Mouse (Mus musculus): Measurements from ENCODE around the gene Elp6. TPM values are rescaled to one million over a fixed set of nuclear protein-coding genes. Genes with fewer than 3 reads are reported as not detected.

The Elp6 gene
- polyA plus RNA-seq, 1 experiment from 2014 or later: 40.2 TPM

DNA sequence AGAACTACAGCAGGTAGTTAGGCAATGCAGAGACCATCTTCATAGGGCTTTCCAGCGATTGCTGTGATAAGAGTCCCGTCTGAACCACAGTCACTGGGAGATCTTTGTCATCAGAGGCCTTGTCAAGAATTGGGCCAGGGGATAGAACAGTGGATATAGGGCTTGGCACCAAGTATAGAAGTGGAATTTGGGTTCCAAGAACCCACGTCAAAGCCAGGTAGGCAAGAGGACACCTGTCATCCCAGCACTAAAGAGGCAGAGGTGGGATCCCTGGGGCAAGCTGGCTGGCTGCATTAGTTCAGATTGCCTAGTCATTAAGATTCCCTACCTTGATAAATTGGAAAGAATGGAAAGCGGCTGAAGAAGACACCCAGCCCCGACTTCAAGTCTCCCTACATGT, 1.4 kb downstream of the Elp6 start:
- 94% methylated on average over 5 of the region's 5 CpGs for WGBS
- Histone ChIP-seq H3K27me3 (replicated peaks; ENCODE audit: control insufficient read depth, insufficient read depth, low read length) (no peaks in the 10 kb centered on the region), H3K9ac (ENCODE audit: low read depth, low read length) (0 out of 2 replicates have a peak overlapping the region, but pooled peaks have one; percentile 22), H3K36me3 (ENCODE audit: control insufficient read depth, insufficient read depth, low read length) (peaks cover 2% of the 10 kb centered on the region; the same call in 1 of the 2 replicates), H3K4me2 (ENCODE audit: low read length) (no peak overlapping the region), H3K27ac (ENCODE audit: low read depth, low read length) (no peak overlapping the region), H3K4me1 (ENCODE audit: control insufficient read depth, insufficient read depth, low read depth, low read length) (peaks cover 8% of the 10 kb centered on the region), H3K9me3 (ENCODE audit: control insufficient read depth, low read length) (no peaks in the 10 kb centered on the region), H3K4me3 (ENCODE audit: low read length) (no peak overlapping the region)
- no peak for ATAC-seq

DNA sequence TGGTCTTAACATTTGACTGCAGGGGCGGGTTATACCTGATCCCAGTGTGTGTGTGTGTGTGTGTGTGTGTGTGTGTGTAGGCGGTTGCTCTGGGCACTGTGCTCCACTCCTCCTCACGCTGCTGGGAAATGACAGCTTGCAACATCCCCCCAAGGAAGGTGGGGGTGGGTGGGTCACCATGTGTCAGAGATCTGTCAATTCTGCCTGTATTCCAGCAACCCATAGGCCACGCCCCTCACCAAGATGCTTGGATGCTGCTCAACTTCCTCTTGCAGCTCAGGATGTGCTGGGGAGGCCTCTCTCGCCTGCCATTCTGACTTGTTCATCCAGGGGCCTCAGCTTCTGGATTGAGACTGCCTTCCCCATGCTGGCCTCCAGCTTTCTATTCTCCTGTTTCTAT, 9.7 kb downstream of the Elp6 start:
- no peak for ATAC-seq
- Histone ChIP-seq H3K27me3 (replicated peaks; ENCODE audit: control insufficient read depth, insufficient read depth, low read length) (no peaks in the 10 kb centered on the region), H3K4me2 (ENCODE audit: low read length) (no peak overlapping the region), H3K27ac (ENCODE audit: low read depth, low read length) (no peak overlapping the region), H3K4me3 (ENCODE audit: low read length) (no peak overlapping the region), H3K9ac (ENCODE audit: low read depth, low read length) (no peak overlapping the region), H3K4me1 (ENCODE audit: control insufficient read depth, insufficient read depth, low read depth, low read length) (no peaks in the 10 kb centered on the region), H3K36me3 (ENCODE audit: control insufficient read depth, insufficient read depth, low read length) (peaks cover 19% of the 10 kb centered on the region), H3K9me3 (ENCODE audit: control insufficient read depth, low read length) (no peaks in the 10 kb centered on the region)
- WGBS: 75% methylated on average over 5 of the region's 5 CpGs

DNA sequence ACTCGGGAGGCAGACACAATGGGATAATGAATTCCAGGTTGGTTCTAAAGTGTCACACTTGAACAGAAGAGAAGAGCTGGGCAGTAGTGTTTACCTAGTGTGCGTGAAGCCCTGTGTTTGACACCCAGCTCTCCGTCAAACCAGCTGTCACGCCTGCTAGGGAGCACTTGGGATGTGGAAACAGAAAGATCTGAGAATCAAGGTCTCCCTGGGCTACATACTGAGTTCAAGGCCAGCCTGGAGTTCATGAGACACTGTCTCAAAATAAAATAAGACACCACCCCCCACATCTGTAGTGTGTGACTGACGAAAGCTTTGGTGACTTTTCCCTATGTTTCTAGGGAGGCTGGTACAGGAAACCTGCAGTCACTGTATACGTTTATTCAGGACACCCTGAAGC, 10.4 kb downstream of the Elp6 start:
- ATAC-seq: no peak
- Histone ChIP-seq H3K4me1 (ENCODE audit: control insufficient read depth, insufficient read depth, low read depth, low read length) (no peaks in the 10 kb centered on the region), H3K9ac (ENCODE audit: low read depth, low read length) (no peak overlapping the region), H3K27me3 (replicated peaks; ENCODE audit: control insufficient read depth, insufficient read depth, low read length) (no peaks in the 10 kb centered on the region), H3K9me3 (ENCODE audit: control insufficient read depth, low read length) (no peaks in the 10 kb centered on the region), H3K4me3 (ENCODE audit: low read length) (no peak overlapping the region), H3K36me3 (ENCODE audit: control insufficient read depth, insufficient read depth, low read length) (peaks cover 19% of the 10 kb centered on the region), H3K27ac (ENCODE audit: low read depth, low read length) (no peak overlapping the region), H3K4me2 (ENCODE audit: low read length) (no peak overlapping the region)
- 87% methylated on average over 6 of the region's 6 CpGs for WGBS

DNA sequence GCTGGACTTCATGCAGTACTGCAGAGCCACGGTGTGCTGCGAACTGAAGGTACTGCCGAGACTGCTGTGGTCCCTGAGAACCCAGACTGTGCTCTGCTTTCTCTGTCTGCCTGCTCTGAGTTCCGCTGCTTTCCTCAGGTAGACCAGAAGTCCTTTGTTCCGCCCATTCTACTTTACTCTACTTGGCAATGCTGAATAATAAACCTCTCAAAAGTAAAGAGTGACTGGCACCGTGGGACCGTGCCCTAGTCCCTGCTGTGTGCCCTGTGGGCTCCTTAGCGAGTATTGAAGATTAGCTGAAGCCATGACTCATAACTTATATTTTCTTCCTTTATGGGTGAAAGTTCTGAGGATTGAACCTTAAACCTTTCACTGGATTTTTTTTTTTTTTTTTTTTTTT, 10.9 kb downstream of the Elp6 start:
- H3K9me3 ChIP-seq (ENCODE audit: control insufficient read depth, low read length): no peaks in the 10 kb centered on the region
- H3K4me3 ChIP-seq (ENCODE audit: low read length): no peak overlapping the region
- H3K27ac ChIP-seq (ENCODE audit: low read depth, low read length): no peak overlapping the region
- H3K4me1 ChIP-seq (ENCODE audit: control insufficient read depth, insufficient read depth, low read depth, low read length): no peaks in the 10 kb centered on the region
- H3K4me2 ChIP-seq (ENCODE audit: low read length): no peak overlapping the region
- ATAC-seq: no peak
- H3K27me3 ChIP-seq (replicated peaks; ENCODE audit: control insufficient read depth, insufficient read depth, low read length): no peaks in the 10 kb centered on the region
- peaks cover 19% of the 10 kb centered on the region for H3K36me3 ChIP-seq (ENCODE audit: control insufficient read depth, insufficient read depth, low read length)
- 96% methylated on average over 8 of the region's 8 CpGs for WGBS
- no peak overlapping the region for H3K9ac ChIP-seq (ENCODE audit: low read depth, low read length)

DNA sequence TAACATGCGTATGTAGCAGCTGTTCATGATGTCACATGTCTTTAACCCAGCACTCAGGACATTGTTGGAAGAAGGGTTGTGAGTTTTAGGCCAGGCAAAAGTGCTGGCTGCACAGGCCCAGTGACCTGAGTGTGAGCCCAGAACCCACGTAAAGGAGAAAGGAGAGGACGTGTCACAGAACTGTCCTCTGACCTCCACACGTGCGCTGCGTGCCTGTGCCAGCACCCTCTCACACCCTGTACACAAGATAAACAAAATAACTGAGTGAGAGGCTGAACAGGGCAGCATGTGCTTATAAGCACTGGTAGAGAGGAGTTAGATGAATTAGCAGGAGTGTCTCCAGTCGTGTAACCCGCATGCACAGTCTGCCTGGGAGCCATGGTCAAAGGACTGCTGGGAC, 11.5 kb downstream of the Elp6 start:
- no peak for ATAC-seq
- H3K4me3 ChIP-seq (ENCODE audit: low read length): no peak overlapping the region
- no peak overlapping the region for H3K9ac ChIP-seq (ENCODE audit: low read depth, low read length)
- H3K9me3 ChIP-seq (ENCODE audit: control insufficient read depth, low read length): no peaks in the 10 kb centered on the region
- H3K4me1 ChIP-seq (ENCODE audit: control insufficient read depth, insufficient read depth, low read depth, low read length): no peaks in the 10 kb centered on the region
- H3K27me3 ChIP-seq (replicated peaks; ENCODE audit: control insufficient read depth, insufficient read depth, low read length): no peaks in the 10 kb centered on the region
- H3K36me3 ChIP-seq (ENCODE audit: control insufficient read depth, insufficient read depth, low read length): peaks cover 25% of the 10 kb centered on the region
- no peak overlapping the region for H3K27ac ChIP-seq (ENCODE audit: low read depth, low read length)
- no peak overlapping the region for H3K4me2 ChIP-seq (ENCODE audit: low read length)
- WGBS: 99% methylated on average over 8 of the region's 8 CpGs

DNA sequence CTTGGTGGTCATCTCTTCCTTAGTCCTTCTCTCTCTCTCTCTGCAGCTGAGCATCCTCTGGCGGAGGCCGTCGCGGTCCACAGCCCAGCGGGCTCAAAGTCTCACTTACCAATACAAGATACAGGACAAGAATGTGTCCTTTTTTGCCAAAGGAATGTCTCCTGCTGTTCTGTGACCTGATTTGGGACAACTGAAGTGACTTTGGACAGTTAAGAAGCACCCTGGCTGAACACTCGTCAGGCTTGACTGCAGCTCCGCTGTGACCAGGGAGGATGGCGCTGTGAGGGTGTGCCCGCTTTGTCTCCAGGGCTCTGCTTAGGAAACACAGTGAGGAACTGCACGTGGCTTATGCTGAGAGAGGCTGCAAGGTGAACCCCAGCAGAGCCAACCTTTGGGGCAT, 15.8 kb downstream of the Elp6 start:
- H3K4me1 ChIP-seq (ENCODE audit: control insufficient read depth, insufficient read depth, low read depth, low read length): no peaks in the 10 kb centered on the region
- peaks cover 16% of the 10 kb centered on the region for H3K36me3 ChIP-seq (ENCODE audit: control insufficient read depth, insufficient read depth, low read length)
- H3K4me2 ChIP-seq (ENCODE audit: low read length): no peak overlapping the region
- no peaks in the 10 kb centered on the region for H3K9me3 ChIP-seq (ENCODE audit: control insufficient read depth, low read length)
- H3K27me3 ChIP-seq (replicated peaks; ENCODE audit: control insufficient read depth, insufficient read depth, low read length): no peaks in the 10 kb centered on the region
- H3K9ac ChIP-seq (ENCODE audit: low read depth, low read length): no peak overlapping the region
- WGBS: 85% methylated on average over 10 of the region's 10 CpGs
- ATAC-seq: no peak
- H3K4me3 ChIP-seq (ENCODE audit: low read length): no peak overlapping the region
- H3K27ac ChIP-seq (ENCODE audit: low read depth, low read length): no peak overlapping the region

DNA sequence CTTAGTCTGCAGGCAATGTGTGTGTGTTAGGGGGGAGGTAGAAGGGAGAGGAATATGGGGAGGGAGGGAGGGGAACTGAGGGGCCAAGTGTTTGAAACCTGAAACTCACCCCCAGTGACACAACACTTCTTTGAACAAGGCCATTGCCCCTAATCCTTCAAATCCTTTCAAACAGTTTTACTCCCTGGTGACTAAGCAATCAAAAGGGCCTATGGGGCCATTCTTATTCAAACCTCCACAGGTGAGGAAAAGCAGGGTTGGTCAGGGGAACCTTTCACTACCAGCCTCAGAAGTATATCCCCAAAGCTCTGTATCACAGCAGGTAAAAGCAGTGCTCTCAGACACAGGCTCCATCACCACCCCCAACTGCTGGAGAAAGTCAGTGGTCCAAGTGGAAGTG, 18.0 kb downstream of the Elp6 start:
- H3K4me2 ChIP-seq (ENCODE audit: low read length): no peak overlapping the region
- no peak overlapping the region for H3K9ac ChIP-seq (ENCODE audit: low read depth, low read length)
- peaks cover 13% of the 10 kb centered on the region for H3K36me3 ChIP-seq (ENCODE audit: control insufficient read depth, insufficient read depth, low read length)
- H3K27me3 ChIP-seq (replicated peaks; ENCODE audit: control insufficient read depth, insufficient read depth, low read length): no peaks in the 10 kb centered on the region
- H3K4me1 ChIP-seq (ENCODE audit: control insufficient read depth, insufficient read depth, low read depth, low read length): no peaks in the 10 kb centered on the region
- no peak overlapping the region for H3K4me3 ChIP-seq (ENCODE audit: low read length)
- no peak overlapping the region for H3K27ac ChIP-seq (ENCODE audit: low read depth, low read length)
- no peak for ATAC-seq
- no peaks in the 10 kb centered on the region for H3K9me3 ChIP-seq (ENCODE audit: control insufficient read depth, low read length)

DNA sequence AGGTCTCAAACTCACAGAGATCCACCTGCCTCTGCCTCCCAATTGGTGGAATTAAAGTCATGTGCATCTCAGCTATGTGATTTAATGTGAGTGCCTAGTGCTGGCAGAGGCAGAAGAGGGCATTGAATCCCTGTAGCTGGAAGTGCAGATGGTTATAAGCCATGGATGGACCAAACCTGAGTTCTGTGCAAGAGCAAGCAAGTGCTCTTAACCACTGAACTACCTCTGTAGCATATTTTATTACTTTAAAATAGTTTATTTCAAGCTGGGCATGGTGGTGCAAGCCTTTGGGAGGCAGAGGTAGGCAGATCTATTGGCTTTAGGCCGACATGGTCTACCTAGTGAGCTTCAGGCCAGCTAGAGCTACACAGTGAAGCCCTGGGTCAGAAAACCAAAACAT, 19.2 kb downstream of the Elp6 start:
- H3K36me3 ChIP-seq (ENCODE audit: control insufficient read depth, insufficient read depth, low read length): peaks cover 13% of the 10 kb centered on the region
- no peak overlapping the region for H3K4me2 ChIP-seq (ENCODE audit: low read length)
- 88% methylated on average over 1 of the region's 1 CpGs for WGBS
- no peak overlapping the region for H3K4me3 ChIP-seq (ENCODE audit: low read length)
- no peaks in the 10 kb centered on the region for H3K9me3 ChIP-seq (ENCODE audit: control insufficient read depth, low read length)
- H3K4me1 ChIP-seq (ENCODE audit: control insufficient read depth, insufficient read depth, low read depth, low read length): no peaks in the 10 kb centered on the region
- ATAC-seq: no peak
- no peak overlapping the region for H3K9ac ChIP-seq (ENCODE audit: low read depth, low read length)
- no peak overlapping the region for H3K27ac ChIP-seq (ENCODE audit: low read depth, low read length)
- H3K27me3 ChIP-seq (replicated peaks; ENCODE audit: control insufficient read depth, insufficient read depth, low read length): no peaks in the 10 kb centered on the region

DNA sequence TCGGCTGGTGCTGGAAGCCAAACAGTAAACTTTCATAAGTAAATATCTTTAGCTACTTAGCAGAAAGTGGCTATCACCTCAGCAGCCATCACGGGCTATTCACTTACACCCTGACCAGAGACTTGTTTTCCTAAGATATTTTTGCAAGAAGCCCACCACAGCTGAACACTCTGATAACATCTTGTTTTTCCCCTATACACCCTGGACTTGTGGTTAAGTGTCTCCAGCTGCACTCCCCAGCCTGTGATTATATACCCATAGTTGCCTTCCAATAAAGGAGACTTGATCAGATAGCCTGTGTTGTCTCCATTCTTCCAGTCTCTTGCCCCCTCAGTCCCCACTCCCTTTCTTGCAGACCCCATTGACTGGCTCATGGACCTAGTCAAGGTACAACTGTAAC, 23.2 kb downstream of the Elp6 start:
- no peak for ATAC-seq
- H3K27me3 ChIP-seq (replicated peaks; ENCODE audit: control insufficient read depth, insufficient read depth, low read length): no peaks in the 10 kb centered on the region
- H3K4me1 ChIP-seq (ENCODE audit: control insufficient read depth, insufficient read depth, low read depth, low read length): no peaks in the 10 kb centered on the region; the same call in 1 of the 2 replicates
- no peak overlapping the region for H3K4me3 ChIP-seq (ENCODE audit: low read length)
- no peak overlapping the region for H3K4me2 ChIP-seq (ENCODE audit: low read length)
- no peak overlapping the region for H3K27ac ChIP-seq (ENCODE audit: low read depth, low read length)
- no peaks in the 10 kb centered on the region for H3K36me3 ChIP-seq (ENCODE audit: control insufficient read depth, insufficient read depth, low read length)
- H3K9ac ChIP-seq (ENCODE audit: low read depth, low read length): no peak overlapping the region
- WGBS: 93% methylated on average over 2 of the region's 2 CpGs
- H3K9me3 ChIP-seq (ENCODE audit: control insufficient read depth, low read length): no peaks in the 10 kb centered on the region

DNA sequence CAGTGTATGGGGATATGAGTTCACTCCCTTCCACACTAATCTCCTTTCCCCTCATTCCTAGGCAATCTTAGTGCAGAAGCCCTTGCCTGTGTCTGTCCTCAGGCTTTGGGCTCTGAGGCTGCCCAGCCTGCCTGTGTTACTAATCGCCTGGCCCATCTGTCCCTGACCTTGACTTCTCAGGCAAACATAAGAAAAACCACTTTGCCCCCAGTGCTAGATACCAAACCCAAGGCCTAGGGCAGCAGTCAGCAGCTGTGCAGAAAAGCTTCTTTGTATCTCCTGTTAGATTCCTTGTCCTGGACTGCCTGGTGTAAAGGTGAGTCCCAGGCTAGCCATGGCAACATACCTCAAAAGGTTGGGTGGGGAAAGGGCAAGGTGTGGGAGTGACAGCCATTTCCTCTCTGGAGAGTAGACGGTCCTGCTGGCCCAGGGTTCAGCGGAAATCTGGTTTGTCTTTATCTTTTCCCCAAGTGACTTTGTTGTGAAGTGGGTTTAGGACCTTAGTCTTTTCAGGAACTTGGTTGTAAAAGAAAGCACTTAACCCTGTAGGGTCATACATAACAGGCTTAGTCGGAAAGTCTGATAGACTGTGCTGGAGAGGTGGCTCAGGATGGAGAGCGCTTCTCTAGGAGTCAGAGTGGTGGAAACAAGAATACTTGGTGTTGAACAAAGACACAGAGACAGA, 24.1 kb downstream of the Elp6 start:
- Histone ChIP-seq H3K4me2 (ENCODE audit: low read length) (no peak overlapping the region), H3K27ac (ENCODE audit: low read depth, low read length) (no peak overlapping the region), H3K36me3 (ENCODE audit: control insufficient read depth, insufficient read depth, low read length) (no peaks in the 10 kb centered on the region), H3K9ac (ENCODE audit: low read depth, low read length) (no peak overlapping the region), H3K9me3 (ENCODE audit: control insufficient read depth, low read length) (no peaks in the 10 kb centered on the region), H3K4me1 (ENCODE audit: control insufficient read depth, insufficient read depth, low read depth, low read length) (peaks cover 3% of the 10 kb centered on the region), H3K27me3 (replicated peaks; ENCODE audit: control insufficient read depth, insufficient read depth, low read length) (no peaks in the 10 kb centered on the region), H3K4me3 (ENCODE audit: low read length) (no peak overlapping the region)
- 80% methylated on average over 5 of the region's 5 CpGs for WGBS
- no peak for ATAC-seq

Data from hindbrain, embryonic 16.5 days (tissue).